Mouse (Mus musculus) limb, embryonic 13.5 days (tissue): ENCODE measurements around the gene Sdcbp2. TPM values are rescaled to one million over a fixed set of nuclear protein-coding genes. Genes with fewer than 3 reads are reported as not detected.

Source experiments
- ATAC-seq: fragments of 200-750 bp; cut with Nextera tagmentation; 2 replicates; pipeline ENCODE4 v1.8.0; 2017; ENCODE audit warnings: low read depth, moderate number of reproducible peaks, moderate TSS enrichment; ENCODE audit not compliant: low FRiP score
- H3K27ac ChIP-seq: fragments of 300-500 bp; sonication (generic); 2 replicates; pipeline ENCODE4 v1.5.1; 2015; ENCODE audit warnings: inconsistent platforms, mild to moderate bottlenecking, moderate library complexity
- H3K27me3 ChIP-seq: fragments of 300-500 bp; sonication (generic); 2 replicates; pipeline ENCODE4 v1.6.1; 2015; ENCODE audit warnings: mild to moderate bottlenecking, inconsistent platforms
- H3K36me3 ChIP-seq: fragments of 300-500 bp; sonication (generic); 2 replicates; pipeline ENCODE4 v1.6.1; 2015; ENCODE audit warnings: inconsistent platforms, mild to moderate bottlenecking, moderate library complexity
- H3K4me1 ChIP-seq: fragments of 300-500 bp; sonication (generic); 2 replicates; pipeline ENCODE4 v1.6.1; 2015; ENCODE audit warnings: inconsistent platforms
- H3K4me2 ChIP-seq: fragments of 300-500 bp; sonication (generic); replicated peaks from 2 replicates; pipeline ENCODE4 v1.6.1; 2015; ENCODE audit warnings: inconsistent platforms, mild to moderate bottlenecking, moderate library complexity
- H3K4me3 ChIP-seq: fragments of 300-500 bp; sonication (generic); 2 replicates; pipeline ENCODE4 v1.5.1; 2015; ENCODE audit warnings: moderate library complexity, mild to moderate bottlenecking, inconsistent platforms
- H3K9ac ChIP-seq: fragments of 300-500 bp; sonication (generic); 2 replicates; pipeline ENCODE4 v1.6.1; 2015; ENCODE audit warnings: mild to moderate bottlenecking, inconsistent platforms
- H3K9me3 ChIP-seq: fragments of 300-500 bp; sonication (generic); 2 replicates; pipeline ENCODE4 v1.6.1; 2016; ENCODE audit warnings: inconsistent platforms
- WGBS: fragments of 180-500 bp; shearing (Covaris S2); methylation state at CpG from one replicate; pipeline ENCODE4 v1.1.7; 2015; 5-methylcytosine and 5-hydroxymethylcytosine counted together
- polyA plus RNA-seq: library from polyadenylated mRNA; unstranded; fragments of >200 nt; fragmentation: Nextera tagmentation; extraction: Ambion mirVana; gene quantifications from 2 replicates; pipeline ENCODE4 v1.2.1, GENCODE M21; 2015

Sdcbp2 gene
- polyA plus RNA-seq, 1 experiment from 2014 or later = 0.76 TPM

- peak overlapping the region; percentile 96 for H3K4me3 ChIP-seq
- peak overlapping the region; percentile 94 for H3K27ac ChIP-seq
- ATAC-seq = no peak
- peaks cover 39% of the 10 kb centered on the region for H3K36me3 ChIP-seq
- H3K4me1 ChIP-seq = peaks cover 33% of the 10 kb centered on the region
- whole genome bisulfite sequencing = 2% methylated on average over 21 of the region's 21 CpGs
- peak overlapping the region; percentile 93 for H3K9ac ChIP-seq
- no peaks in the 10 kb centered on the region for H3K9me3 ChIP-seq
- no peaks in the 10 kb centered on the region for H3K27me3 ChIP-seq
- H3K4me2 ChIP-seq = peak overlapping the region; percentile 87
Measured at GRCm38 (mm10) chr2:151543063-151543895, 29.1 kb upstream of the Sdcbp2 start.

GRCm38 (mm10) chr2:151544673-151545072 is 27.7 kb upstream of the Sdcbp2 start:
- WGBS = 81% methylated on average over 6 of the region's 6 CpGs
- ATAC-seq = no peak
- Histone ChIP-seq H3K9ac (peak overlapping the region; percentile 93; the same call in 1 of the 2 replicates), H3K36me3 (peaks cover 50% of the 10 kb centered on the region), H3K9me3 (no peaks in the 10 kb centered on the region), H3K27ac (no peak overlapping the region), H3K27me3 (no peaks in the 10 kb centered on the region), H3K4me3 (no peak overlapping the region), H3K4me1 (peaks cover 33% of the 10 kb centered on the region), H3K4me2 (peak overlapping the region; percentile 87)

- Histone ChIP-seq H3K4me1 (peaks cover 30% of the 10 kb centered on the region), H3K27ac (no peak overlapping the region), H3K4me2 (no peak overlapping the region), H3K27me3 (no peaks in the 10 kb centered on the region), H3K36me3 (peaks cover 67% of the 10 kb centered on the region), H3K4me3 (no peak overlapping the region), H3K9ac (no peak overlapping the region), H3K9me3 (no peaks in the 10 kb centered on the region)
- 88% methylated on average over 4 of the region's 4 CpGs for WGBS
- ATAC-seq = no peak
Measured at GRCm38 (mm10) chr2:151546571-151546970, 25.9 kb upstream of the Sdcbp2 start.

- peaks cover 90% of the 10 kb centered on the region for H3K36me3 ChIP-seq
- no peak for ATAC-seq
Measured at GRCm38 (mm10) chr2:151549615-151550121, 22.8 kb upstream of the Sdcbp2 start.

GRCm38 (mm10) chr2:151562930-151563921 is 9.2 kb upstream of the Sdcbp2 start:
- 83% methylated on average over 7 of the region's 7 CpGs for WGBS
- Histone ChIP-seq H3K4me1 (no peaks in the 10 kb centered on the region), H3K4me2 (no peak overlapping the region), H3K4me3 (no peak overlapping the region), H3K27me3 (no peaks in the 10 kb centered on the region), H3K9ac (no peak overlapping the region), H3K36me3 (peaks cover 52% of the 10 kb centered on the region), H3K9me3 (no peaks in the 10 kb centered on the region), H3K27ac (no peak overlapping the region)
- no peak; the same call in 1 of the 2 replicates for ATAC-seq

More at GRCm38 (mm10) chr2:151549615-151550121, 22.8 kb upstream of the Sdcbp2 start:
- Histone ChIP-seq H3K27me3 (no peaks in the 10 kb centered on the region), H3K9ac (no peak overlapping the region), H3K4me2 (no peak overlapping the region), H3K9me3 (no peaks in the 10 kb centered on the region), H3K4me1 (peaks cover 11% of the 10 kb centered on the region), H3K27ac (no peak overlapping the region), H3K4me3 (no peak overlapping the region)
- 92% methylated on average over 3 of the region's 3 CpGs for WGBS

- no peaks in the 10 kb centered on the region for H3K27me3 ChIP-seq
- no peak for ATAC-seq
- 81% methylated on average over 1 of the region's 1 CpGs for WGBS
Measured at GRCm38 (mm10) chr2:151564006-151564405, 8.4 kb upstream of the Sdcbp2 start.

GRCm38 (mm10) chr2:151564986-151565385 is 7.4 kb upstream of the Sdcbp2 start:
- no peaks in the 10 kb centered on the region for H3K27me3 ChIP-seq
- no peak overlapping the region for H3K4me2 ChIP-seq
- no peak overlapping the region for H3K27ac ChIP-seq
- no peak overlapping the region for H3K4me3 ChIP-seq
- ATAC-seq = no peak
- H3K36me3 ChIP-seq = peaks cover 34% of the 10 kb centered on the region
- H3K4me1 ChIP-seq = no peaks in the 10 kb centered on the region
- 74% methylated on average over 3 of the region's 3 CpGs for WGBS
- H3K9me3 ChIP-seq = no peaks in the 10 kb centered on the region
- H3K9ac ChIP-seq = no peak overlapping the region

More at GRCm38 (mm10) chr2:151564006-151564405, 8.4 kb upstream of the Sdcbp2 start:
- Histone ChIP-seq H3K27ac (no peak overlapping the region), H3K36me3 (peaks cover 44% of the 10 kb centered on the region), H3K9ac (no peak overlapping the region), H3K4me2 (no peak overlapping the region), H3K4me3 (no peak overlapping the region), H3K9me3 (no peaks in the 10 kb centered on the region), H3K4me1 (no peaks in the 10 kb centered on the region)

- 76% methylated on average over 6 of the region's 6 CpGs for WGBS
- no peak for ATAC-seq
- H3K27ac ChIP-seq = no peak overlapping the region
- H3K9me3 ChIP-seq = no peaks in the 10 kb centered on the region
- no peak overlapping the region for H3K9ac ChIP-seq
- no peak overlapping the region for H3K4me2 ChIP-seq
- H3K36me3 ChIP-seq = peaks cover 19% of the 10 kb centered on the region
- H3K27me3 ChIP-seq = no peaks in the 10 kb centered on the region
- H3K4me1 ChIP-seq = no peaks in the 10 kb centered on the region
- no peak overlapping the region for H3K4me3 ChIP-seq
Measured at GRCm38 (mm10) chr2:151566856-151567255, 5.6 kb upstream of the Sdcbp2 start.

GRCm38 (mm10) chr2:151569452-151569851 is 3.0 kb upstream of the Sdcbp2 start:
- Histone ChIP-seq H3K4me2 (no peak overlapping the region), H3K9ac (no peak overlapping the region), H3K9me3 (no peaks in the 10 kb centered on the region), H3K4me1 (no peaks in the 10 kb centered on the region), H3K36me3 (peaks cover 3% of the 10 kb centered on the region; the same call in 1 of the 2 replicates), H3K27me3 (no peaks in the 10 kb centered on the region), H3K27ac (no peak overlapping the region), H3K4me3 (no peak overlapping the region)
- WGBS = 90% methylated on average over 2 of the region's 2 CpGs
- no peak for ATAC-seq

- H3K4me3 ChIP-seq = no peak overlapping the region
- H3K4me2 ChIP-seq = no peak overlapping the region
- 53% methylated on average over 3 of the region's 3 CpGs for WGBS
Measured at GRCm38 (mm10) chr2:151573667-151574066, 1.2 kb downstream of the Sdcbp2 start.

GRCm38 (mm10) chr2:151574607-151575006 is 2.2 kb downstream of the Sdcbp2 start:
- Histone ChIP-seq H3K27ac (no peak overlapping the region), H3K4me2 (no peak overlapping the region), H3K27me3 (no peaks in the 10 kb centered on the region), H3K9ac (no peak overlapping the region), H3K4me1 (peaks cover 11% of the 10 kb centered on the region), H3K36me3 (0 out of 2 replicates have a peak, but pooled peaks cover 3% of the 10 kb centered on the region), H3K9me3 (no peaks in the 10 kb centered on the region), H3K4me3 (no peak overlapping the region)
- ATAC-seq = no peak
- 68% methylated on average over 5 of the region's 5 CpGs for WGBS

More at GRCm38 (mm10) chr2:151573667-151574066, 1.2 kb downstream of the Sdcbp2 start:
- 0 out of 2 replicates have a peak, but pooled peaks cover 3% of the 10 kb centered on the region for H3K36me3 ChIP-seq
- no peaks in the 10 kb centered on the region for H3K27me3 ChIP-seq
- no peak overlapping the region for H3K27ac ChIP-seq
- no peaks in the 10 kb centered on the region for H3K9me3 ChIP-seq
- H3K9ac ChIP-seq = no peak overlapping the region
- ATAC-seq = no peak
- H3K4me1 ChIP-seq = peaks cover 11% of the 10 kb centered on the region
